Mouse (Mus musculus): ENCODE measurements around the gene Csrp3.

DNA sequence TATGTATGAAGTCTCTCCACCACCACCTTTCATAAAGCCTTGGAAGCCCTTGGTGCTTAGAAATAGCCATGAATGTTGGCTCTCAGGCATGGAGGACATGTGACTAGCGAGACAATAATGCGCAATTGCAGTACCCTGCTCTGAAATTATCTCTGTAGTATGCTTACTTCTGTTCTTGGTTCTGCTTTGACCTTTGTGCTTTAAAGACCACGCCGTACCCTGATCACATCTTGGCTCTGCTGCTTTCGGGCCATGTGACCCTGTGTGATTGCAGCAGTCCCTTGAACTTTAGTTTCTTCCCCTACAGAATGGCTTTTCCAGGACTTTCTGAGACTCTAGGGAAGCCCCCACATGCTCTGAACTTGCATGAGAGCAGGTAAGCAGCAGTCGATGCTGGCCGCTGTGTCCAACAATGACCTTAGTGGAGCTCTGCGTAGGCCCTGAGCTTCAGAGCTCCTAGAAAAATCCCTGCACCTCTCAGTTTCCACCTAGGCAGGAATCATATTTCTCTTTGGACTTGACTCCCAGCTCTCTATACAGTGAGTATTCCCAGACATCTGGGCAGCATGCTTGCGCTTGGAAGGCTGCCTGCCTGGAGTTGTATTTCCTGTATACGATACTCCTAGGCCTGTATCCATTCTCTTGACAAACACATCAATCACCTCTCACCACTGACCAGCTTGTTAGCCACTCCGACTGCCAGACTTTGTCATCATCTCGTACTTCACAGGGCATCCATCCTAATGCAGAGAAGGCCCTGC lies 2.4 kb downstream of the Csrp3 start:
- no peak for TF ChIP-seq POLR2A (IDR thresholded peaks at IDR 0.05; ENCODE audit: insufficient read depth, low read depth, low read length)
- TF ChIP-seq CTCF (IDR thresholded peaks at IDR 0.05): no peak
- peak; percentile 72; the same call in 1 of the 2 replicates for TF ChIP-seq EP300 (IDR thresholded peaks at IDR 0.05; ENCODE audit: insufficient read depth, low read depth, low read length)

All from heart, adult 2 months (tissue).